Mouse (Mus musculus): ENCODE measurements around the gene Strc. TPM values are rescaled to one million over a fixed set of nuclear protein-coding genes. Genes with fewer than 3 reads are reported as not detected.
A peak's percentile ranks its signal among the peaks of the same experiment; 100 is the strongest.

The Strc gene
- polyA plus RNA-seq, 1 experiment = not detected

DNA sequence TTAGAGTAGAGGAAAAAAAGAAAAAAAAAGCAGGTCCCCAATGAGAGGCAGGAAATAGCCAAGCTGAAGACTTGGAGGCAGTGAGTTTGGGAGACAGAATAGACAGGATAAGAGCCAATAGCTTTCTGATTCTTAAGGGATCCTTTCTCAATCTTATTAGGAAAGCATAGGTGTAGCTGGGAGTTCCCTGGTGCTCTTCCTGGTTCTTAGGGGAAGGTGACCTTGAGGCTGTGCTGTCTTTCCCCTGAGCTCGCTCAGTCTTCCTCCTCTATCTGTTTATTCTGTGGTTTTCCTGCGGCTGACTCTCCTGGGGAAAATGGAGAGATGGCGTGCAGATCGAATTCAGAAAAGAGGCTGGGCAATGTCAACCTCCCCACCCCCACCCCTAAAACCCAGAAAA, 29.0 kb downstream of the Strc start:
- H3K4me3 ChIP-seq (replicated peaks) = peak overlapping the region; percentile 44
- H3K4me1 ChIP-seq = peaks cover 55% of the 10 kb centered on the region
- peaks cover 61% of the 10 kb centered on the region for H3K27me3 ChIP-seq (replicated peaks)
- no peaks in the 10 kb centered on the region for H3K36me3 ChIP-seq (replicated peaks; ENCODE audit: low read length)
- H3K9me3 ChIP-seq = no peaks in the 10 kb centered on the region
- TF ChIP-seq FLI1 (IDR thresholded peaks at IDR 0.05; ENCODE audit: low read length) (no peak), GATA1 (IDR thresholded peaks at IDR 0.05; ENCODE audit: borderline replicate concordance, low read length) (no peak)

DNA sequence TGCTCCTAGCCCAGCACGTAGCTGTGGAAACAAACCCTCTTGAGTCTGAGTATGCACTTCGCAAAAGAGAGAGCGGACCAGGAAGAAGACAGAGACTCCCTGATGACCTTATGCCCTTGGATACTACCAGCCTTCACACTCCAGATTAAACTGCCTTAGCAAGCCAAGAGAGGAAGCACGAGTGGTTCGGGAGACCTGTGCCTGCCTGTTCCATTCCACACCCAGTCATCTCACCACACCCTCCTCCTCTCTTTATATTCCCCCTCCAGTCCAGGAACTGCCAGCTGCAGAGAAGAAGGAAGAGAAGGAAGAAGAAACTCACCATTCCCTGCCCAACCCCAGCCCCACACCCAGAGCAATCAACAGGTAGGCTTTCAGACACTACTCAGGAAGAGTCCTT, 29.5 kb downstream of the Strc start, which contains the start of gene Ckmt1:
Ckmt1 (plus strand) TSS at position 221 of the 400 bp plus-strand sequence.
- Histone ChIP-seq H3K4me3 (replicated peaks) (peak within 1 kb of the TSS; percentile 80), H3K27me3 (replicated peaks) (peaks cover 57% of the 10 kb centered on the region), H3K9me3 (no peaks in the 10 kb centered on the region), H3K4me1 (peaks cover 55% of the 10 kb centered on the region), H3K36me3 (replicated peaks; ENCODE audit: low read length) (no peaks in the 10 kb centered on the region)
- TF ChIP-seq FLI1 (IDR thresholded peaks at IDR 0.05; ENCODE audit: low read length) (no peak), GATA1 (IDR thresholded peaks at IDR 0.05; ENCODE audit: borderline replicate concordance, low read length) (no peak)

DNA sequence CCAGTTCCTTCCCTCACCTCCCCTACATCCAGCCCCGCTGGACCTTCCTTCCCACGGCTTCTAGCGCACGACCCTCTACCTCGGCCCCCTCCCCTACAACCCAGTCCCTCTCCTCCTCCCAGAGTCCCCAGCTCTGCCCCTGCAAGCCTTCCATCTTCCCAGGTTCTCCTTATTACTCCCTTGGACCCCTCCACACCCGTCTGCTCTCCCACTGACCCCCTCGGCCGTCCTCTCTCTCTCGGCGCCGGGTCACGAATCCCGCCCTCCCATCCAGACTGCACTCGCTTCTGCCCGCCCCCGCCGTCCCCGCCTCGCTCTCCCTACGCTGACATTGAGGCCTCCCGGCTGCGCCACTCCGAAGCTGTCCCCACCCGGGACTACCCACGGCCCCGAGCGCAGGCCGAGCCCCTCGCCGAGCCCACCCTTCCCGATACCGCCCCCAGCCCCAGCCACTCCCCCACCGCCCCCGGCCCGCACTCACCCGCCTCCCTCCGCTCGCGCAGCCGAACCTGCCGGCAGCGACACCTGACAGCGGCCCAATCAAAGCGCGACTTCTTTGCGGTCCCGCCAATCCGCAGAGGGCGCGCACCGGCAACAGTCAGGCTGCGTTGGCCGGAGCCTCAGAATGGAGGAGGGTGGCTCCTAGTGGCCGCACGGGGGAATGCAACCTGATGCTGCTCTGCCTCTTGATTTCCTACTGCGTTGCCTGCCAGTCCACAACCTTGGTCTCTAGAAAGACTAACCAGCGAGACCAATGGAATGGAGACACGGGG, 32.0 kb downstream of the Strc start, which contains the start of gene Ppip5k1:
Ppip5k1 (minus strand) TSS at position 577 of the 773 bp plus-strand sequence.
- peaks cover 5% of the 10 kb centered on the region for H3K36me3 ChIP-seq (replicated peaks; ENCODE audit: low read length)
- peaks cover 63% of the 10 kb centered on the region for H3K4me1 ChIP-seq
- peaks cover 36% of the 10 kb centered on the region for H3K27me3 ChIP-seq (replicated peaks)
- TF ChIP-seq FLI1 (IDR thresholded peaks at IDR 0.05; ENCODE audit: low read length) (no peak), GATA1 (IDR thresholded peaks at IDR 0.05; ENCODE audit: borderline replicate concordance, low read length) (no peak)
- peak within 1 kb of the TSS; percentile 95 for H3K4me3 ChIP-seq (replicated peaks)
- H3K9me3 ChIP-seq = no peaks in the 10 kb centered on the region

DNA sequence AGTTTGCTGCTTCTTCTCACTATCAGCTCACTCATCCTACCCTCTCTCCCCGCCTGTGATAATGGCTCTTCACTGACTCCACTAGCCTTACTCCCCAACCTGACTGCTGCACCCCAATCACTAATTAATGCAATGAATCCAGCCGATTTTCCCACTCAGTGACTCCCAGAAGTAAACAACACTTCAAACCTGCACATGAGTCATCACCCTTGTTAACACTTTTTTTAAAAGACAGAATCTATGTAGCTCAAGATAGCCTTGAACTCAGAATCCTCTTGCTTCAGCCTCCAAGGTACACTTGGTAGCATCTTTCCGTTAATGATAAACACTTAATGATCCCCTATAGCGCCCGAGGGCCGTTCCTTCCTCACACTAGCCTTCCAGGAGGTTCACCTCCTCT, 32.6 kb downstream of the Strc start:
- H3K9me3 ChIP-seq = no peaks in the 10 kb centered on the region
- H3K36me3 ChIP-seq (replicated peaks; ENCODE audit: low read length) = peaks cover 9% of the 10 kb centered on the region
- H3K4me3 ChIP-seq (replicated peaks) = peak overlapping the region; percentile 95
- peaks cover 61% of the 10 kb centered on the region for H3K4me1 ChIP-seq
- no peak for TF ChIP-seq FLI1 (IDR thresholded peaks at IDR 0.05; ENCODE audit: low read length)
- no peak for TF ChIP-seq GATA1 (IDR thresholded peaks at IDR 0.05; ENCODE audit: borderline replicate concordance, low read length)
- H3K27me3 ChIP-seq (replicated peaks) = peaks cover 29% of the 10 kb centered on the region

DNA sequence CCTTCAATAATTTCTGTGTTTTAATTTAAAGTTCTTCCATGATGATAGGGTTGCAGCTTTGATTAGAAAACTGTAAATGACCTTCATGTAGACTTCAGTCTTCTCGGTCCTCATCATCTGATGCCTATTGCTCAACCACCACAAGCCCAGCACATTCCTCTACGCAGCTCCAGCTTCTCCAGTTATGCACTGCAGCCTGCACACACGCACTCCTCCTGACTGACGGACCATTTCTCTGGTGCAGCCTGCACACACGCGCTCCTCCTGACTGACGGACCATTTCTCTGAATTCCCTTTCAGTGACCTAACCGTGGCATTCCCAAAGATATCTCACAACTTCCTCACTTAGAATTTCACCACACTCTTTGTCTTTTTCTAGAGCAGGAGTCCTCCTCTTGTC, 33.8 kb downstream of the Strc start:
- no peak for TF ChIP-seq FLI1 (IDR thresholded peaks at IDR 0.05; ENCODE audit: low read length)
- H3K36me3 ChIP-seq (replicated peaks; ENCODE audit: low read length) = peaks cover 20% of the 10 kb centered on the region
- H3K4me1 ChIP-seq = peaks cover 51% of the 10 kb centered on the region
- no peaks in the 10 kb centered on the region for H3K9me3 ChIP-seq
- peak overlapping the region; percentile 80 for H3K4me3 ChIP-seq (replicated peaks)
- H3K27me3 ChIP-seq (replicated peaks) = peaks cover 18% of the 10 kb centered on the region

DNA sequence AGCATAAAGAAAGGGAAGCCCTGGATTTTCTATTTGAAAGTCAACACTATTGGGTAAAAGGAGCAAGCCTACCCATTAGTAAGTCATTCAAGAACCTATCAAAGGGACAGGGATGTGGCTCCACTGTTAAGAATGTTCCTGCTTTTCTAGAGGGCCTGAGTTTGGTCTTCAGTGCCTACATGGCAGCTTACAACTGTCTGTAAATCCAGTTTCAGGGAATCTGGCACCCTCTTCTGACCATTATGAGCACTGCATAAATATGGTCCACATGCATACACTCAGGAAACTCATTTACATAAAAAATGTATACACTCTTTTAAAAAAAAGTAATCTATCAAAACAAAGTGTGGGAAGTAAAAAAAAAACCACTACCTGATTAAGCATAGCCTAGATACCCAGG, 47.9 kb downstream of the Strc start:
- Histone ChIP-seq H3K36me3 (replicated peaks; ENCODE audit: low read length) (peaks cover 58% of the 10 kb centered on the region), H3K4me3 (replicated peaks) (no peak overlapping the region), H3K4me1 (no peaks in the 10 kb centered on the region), H3K9me3 (no peaks in the 10 kb centered on the region), H3K27me3 (replicated peaks) (no peaks in the 10 kb centered on the region)
- TF ChIP-seq FLI1 (IDR thresholded peaks at IDR 0.05; ENCODE audit: low read length) (no peak), GATA1 (IDR thresholded peaks at IDR 0.05; ENCODE audit: borderline replicate concordance, low read length) (no peak)

DNA sequence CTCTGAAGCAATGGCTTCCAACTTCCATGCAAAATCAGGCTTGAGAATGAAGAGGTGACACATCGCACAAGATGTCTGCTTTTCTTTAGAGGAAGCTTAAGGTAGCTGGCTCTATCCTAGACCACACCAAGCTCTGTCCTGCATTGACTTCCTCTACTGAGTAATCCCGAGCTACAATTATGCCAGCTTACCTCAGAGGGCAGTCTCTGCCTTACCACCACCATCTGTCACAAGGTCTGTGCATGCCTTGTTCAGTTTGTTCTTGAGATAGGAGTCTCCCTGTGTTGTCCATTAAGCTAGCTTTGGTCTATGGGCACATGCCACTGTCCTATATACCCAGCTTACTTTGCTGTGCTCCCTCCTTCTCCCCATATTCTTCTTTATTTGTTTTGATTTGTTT, 57.5 kb downstream of the Strc start:
- no peak overlapping the region for H3K4me3 ChIP-seq (replicated peaks)
- no peak for TF ChIP-seq FLI1 (IDR thresholded peaks at IDR 0.05; ENCODE audit: low read length)
- peaks cover 2% of the 10 kb centered on the region for H3K27me3 ChIP-seq (replicated peaks)
- H3K9me3 ChIP-seq = no peaks in the 10 kb centered on the region
- H3K36me3 ChIP-seq (replicated peaks; ENCODE audit: low read length) = peaks cover 39% of the 10 kb centered on the region
- H3K4me1 ChIP-seq = no peaks in the 10 kb centered on the region

DNA sequence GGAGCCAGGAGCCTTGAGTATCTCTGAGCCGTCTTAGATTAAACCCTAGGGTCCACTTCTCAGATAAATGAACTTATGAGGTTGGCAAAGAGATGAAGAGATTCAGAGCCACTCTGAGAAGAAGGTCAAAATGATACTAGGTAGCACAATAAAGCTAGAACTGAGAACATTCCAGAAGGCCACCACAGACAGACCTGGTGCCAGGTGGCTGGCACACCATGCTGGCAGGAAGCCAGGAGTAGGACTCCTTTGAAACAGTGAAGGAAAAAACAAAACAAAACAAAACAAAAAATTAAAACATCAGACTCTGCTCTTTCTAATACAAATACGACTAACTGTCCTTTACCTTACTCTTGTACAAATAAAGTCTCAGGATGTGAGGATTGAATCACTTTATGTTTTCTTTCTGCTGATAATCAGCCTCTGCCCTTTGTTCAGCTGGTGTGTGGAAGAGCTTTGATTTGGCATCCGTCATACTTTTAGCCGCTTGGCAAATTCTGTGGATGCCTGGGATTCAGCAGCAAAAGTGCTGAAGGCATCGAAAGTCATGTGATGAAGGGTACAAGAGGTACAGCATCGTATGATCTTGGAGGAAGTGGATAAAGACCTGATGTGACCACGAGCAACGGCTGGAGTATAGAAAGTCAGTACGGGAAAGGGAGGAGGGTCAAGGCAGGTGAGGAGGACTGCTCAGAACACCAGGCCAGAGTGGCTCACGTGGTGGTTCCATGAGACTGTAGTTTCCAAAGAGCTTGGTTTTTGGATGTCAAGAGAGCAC, 63.1 kb downstream of the Strc start:
- Histone ChIP-seq H3K4me1 (no peaks in the 10 kb centered on the region; the same call in 1 of the 2 replicates), H3K36me3 (replicated peaks; ENCODE audit: low read length) (peaks cover 24% of the 10 kb centered on the region), H3K27me3 (replicated peaks) (peaks cover 7% of the 10 kb centered on the region), H3K4me3 (replicated peaks) (no peak overlapping the region), H3K9me3 (no peaks in the 10 kb centered on the region)
- TF ChIP-seq FLI1 (IDR thresholded peaks at IDR 0.05; ENCODE audit: low read length) = no peak
- TF ChIP-seq GATA1 (IDR thresholded peaks at IDR 0.05; ENCODE audit: borderline replicate concordance, low read length) = no peak

DNA sequence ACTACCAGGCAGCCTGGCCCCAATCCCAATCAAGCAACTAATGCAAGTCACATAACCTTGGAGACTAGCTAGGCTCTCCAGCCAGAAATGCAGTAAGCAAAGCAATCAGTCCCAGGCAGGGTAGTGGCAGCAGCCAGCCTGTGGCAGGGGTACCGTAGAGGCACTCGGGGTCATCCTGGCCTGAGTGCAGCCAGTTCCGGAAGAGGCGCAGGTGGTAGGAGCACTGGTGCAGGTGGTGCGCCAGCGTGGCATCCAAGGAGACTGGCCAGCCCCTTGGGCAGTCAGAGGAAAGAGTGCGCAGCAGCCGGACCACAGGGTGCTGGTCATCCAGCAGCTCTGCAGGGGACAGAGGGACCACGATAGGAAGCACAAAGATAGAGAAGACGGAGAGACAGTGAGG, 63.9 kb downstream of the Strc start:
- no peaks in the 10 kb centered on the region for H3K9me3 ChIP-seq
- H3K36me3 ChIP-seq (replicated peaks; ENCODE audit: low read length) = peaks cover 24% of the 10 kb centered on the region
- TF ChIP-seq GATA1 (IDR thresholded peaks at IDR 0.05; ENCODE audit: borderline replicate concordance, low read length) (no peak), FLI1 (IDR thresholded peaks at IDR 0.05; ENCODE audit: low read length) (no peak)
- no peak overlapping the region for H3K4me3 ChIP-seq (replicated peaks)
- peaks cover 7% of the 10 kb centered on the region for H3K27me3 ChIP-seq (replicated peaks)
- no peaks in the 10 kb centered on the region; the same call in 1 of the 2 replicates for H3K4me1 ChIP-seq

DNA sequence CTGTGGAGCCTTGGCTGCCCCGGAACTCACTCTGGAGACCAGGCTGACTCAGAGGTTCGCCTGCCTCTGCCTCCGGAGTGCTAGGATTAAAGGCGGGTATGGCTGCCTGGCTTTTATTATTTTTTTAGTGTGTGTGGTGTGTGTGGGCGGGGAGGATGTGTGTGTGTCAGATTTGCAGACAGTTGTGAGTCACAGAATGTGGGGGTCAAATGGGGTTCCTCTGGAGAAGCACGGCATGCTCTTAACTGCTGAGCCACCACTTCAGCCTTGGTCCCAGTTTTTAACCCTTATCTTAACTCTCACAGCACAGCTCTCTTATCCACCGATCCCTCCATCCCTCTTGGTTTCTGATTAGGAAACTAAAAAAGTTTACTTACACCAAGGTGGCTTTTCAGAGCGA, 70.7 kb downstream of the Strc start:
- Histone ChIP-seq H3K27me3 (replicated peaks) (no peaks in the 10 kb centered on the region), H3K4me3 (replicated peaks) (no peak overlapping the region), H3K36me3 (replicated peaks; ENCODE audit: low read length) (peaks cover 15% of the 10 kb centered on the region), H3K9me3 (no peaks in the 10 kb centered on the region), H3K4me1 (no peaks in the 10 kb centered on the region)
- TF ChIP-seq FLI1 (IDR thresholded peaks at IDR 0.05; ENCODE audit: low read length) (no peak), GATA1 (IDR thresholded peaks at IDR 0.05; ENCODE audit: borderline replicate concordance, low read length) (no peak)

Other genes starting within 250 kb of the Strc start
- gene Adal, start 246.7 kb downstream of the Strc start, polyA plus RNA-seq (2012; ENCODE audit: insufficient read depth, low replicate concordance) = 1.7 and 1.9 TPM in 2 replicates
- 2.6 and 3.3 TPM in 2 replicates for gene Lcmt2, start 246.5 kb downstream of the Strc start, polyA plus RNA-seq (2012; ENCODE audit: insufficient read depth, low replicate concordance)
- gene Tubgcp4, start 216.5 kb downstream of the Strc start, polyA plus RNA-seq (2012; ENCODE audit: insufficient read depth, low replicate concordance) = 1.0 and 3.2 TPM in 2 replicates
- gene Zscan29, start 216.0 kb downstream of the Strc start, polyA plus RNA-seq (2012; ENCODE audit: insufficient read depth, low replicate concordance) = 3.4 and 5.5 TPM in 2 replicates
- 8.6 TPM in 1 of 2 replicates, not detected in the other for gene Trp53bp1, start 115.8 kb downstream of the Strc start, polyA plus RNA-seq (2012; ENCODE audit: insufficient read depth, low replicate concordance)
- gene Map1a, start 97.6 kb downstream of the Strc start, polyA plus RNA-seq (2012; ENCODE audit: insufficient read depth, low replicate concordance) = 1.6 and 11.4 TPM in 2 replicates
- gene Ppip5k1, start 31.8 kb downstream of the Strc start, polyA plus RNA-seq (2012; ENCODE audit: insufficient read depth, low replicate concordance) = 1.9 TPM in 1 of 2 replicates, not detected in the other
- gene Ckmt1, start 29.5 kb downstream of the Strc start, polyA plus RNA-seq (2012; ENCODE audit: insufficient read depth, low replicate concordance) = not detected in 2 replicates
- gene Pdia3, start 26.6 kb upstream of the Strc start, polyA plus RNA-seq (2012; ENCODE audit: insufficient read depth, low replicate concordance) = 332 and 1,563 TPM in 2 replicates
- gene Catsper2, start 26.6 kb upstream of the Strc start, polyA plus RNA-seq (2012; ENCODE audit: insufficient read depth, low replicate concordance) = 0.10 TPM in 1 of 2 replicates, not detected in the other
- gene Ell3, start 57.1 kb upstream of the Strc start, polyA plus RNA-seq (2012; ENCODE audit: insufficient read depth, low replicate concordance) = not detected in 2 replicates
- gene Serf2, start 62.0 kb upstream of the Strc start, polyA plus RNA-seq (2012; ENCODE audit: insufficient read depth, low replicate concordance) = 78.6 and 558 TPM in 2 replicates
- 12.9 and 128 TPM in 2 replicates for gene Hypk, start 66.1 kb upstream of the Strc start, polyA plus RNA-seq (2012; ENCODE audit: insufficient read depth, low replicate concordance)
- 0.30 TPM in 1 of 2 replicates, not detected in the other for gene Serinc4, start 69.6 kb upstream of the Strc start, polyA plus RNA-seq (2012; ENCODE audit: insufficient read depth, low replicate concordance)
- 2.3 TPM in 1 of 2 replicates, not detected in the other for gene Mfap1b, start 86.9 kb upstream of the Strc start, polyA plus RNA-seq (2012; ENCODE audit: insufficient read depth, low replicate concordance)
- gene Mfap1a, start 119.5 kb upstream of the Strc start, polyA plus RNA-seq (2012; ENCODE audit: insufficient read depth, low replicate concordance) = 0.52 and 2.2 TPM in 2 replicates
- gene Wdr76, start 119.6 kb upstream of the Strc start, polyA plus RNA-seq (2012; ENCODE audit: insufficient read depth, low replicate concordance) = 0.20 TPM in 1 of 2 replicates, not detected in the other